Mouse (Mus musculus) limb, embryonic 15.5 days (tissue): ENCODE measurements around the gene Hibadh. TPM values are rescaled to one million over a fixed set of nuclear protein-coding genes. Genes with fewer than 3 reads are reported as not detected.

Experiments used
- ATAC-seq: fragments of 200-750 bp; cut with Nextera tagmentation; 2 replicates; pipeline ENCODE4 v1.8.0; 2017; ENCODE audit warnings: low read depth, moderate TSS enrichment; ENCODE audit not compliant: insufficient number of reproducible peaks, low FRiP score, low TSS enrichment
- H3K27ac ChIP-seq: fragments of 300-500 bp; sonication (generic); 2 replicates; pipeline ENCODE4 v1.5.1; 2015; ENCODE audit warnings: moderate library complexity, mild to moderate bottlenecking, inconsistent platforms
- H3K27me3 ChIP-seq: fragments of 300-500 bp; sonication (generic); 2 replicates; pipeline ENCODE4 v1.6.1; 2015; ENCODE audit warnings: inconsistent platforms
- H3K36me3 ChIP-seq: fragments of 300-500 bp; sonication (generic); 2 replicates; pipeline ENCODE4 v1.6.1; 2015; ENCODE audit warnings: inconsistent platforms
- H3K4me1 ChIP-seq: fragments of 300-500 bp; sonication (generic); 2 replicates; pipeline ENCODE4 v1.6.1; 2015; ENCODE audit warnings: inconsistent platforms
- H3K4me2 ChIP-seq: fragments of 300-500 bp; sonication (generic); 2 replicates; pipeline ENCODE4 v1.6.1; 2015; ENCODE audit warnings: mild to moderate bottlenecking, inconsistent platforms
- H3K4me3 ChIP-seq: fragments of 300-500 bp; sonication (generic); 2 replicates; pipeline ENCODE4 v1.5.1; 2015; ENCODE audit warnings: mild to moderate bottlenecking, inconsistent platforms
- H3K9ac ChIP-seq: fragments of 300-500 bp; sonication (generic); 2 replicates; pipeline ENCODE4 v1.6.1; 2015; ENCODE audit warnings: inconsistent platforms
- H3K9me3 ChIP-seq: fragments of 300-500 bp; sonication (generic); 2 replicates; pipeline ENCODE4 v1.6.1; 2016; ENCODE audit warnings: inconsistent platforms
- WGBS: fragments of 180-500 bp; shearing (Covaris S2); methylation state at CpG from one replicate; pipeline ENCODE4 v1.1.7; 2015; 5-methylcytosine and 5-hydroxymethylcytosine counted together
- polyA plus RNA-seq: library from polyadenylated mRNA; unstranded; fragments of >200 nt; fragmentation: Nextera tagmentation; extraction: Ambion mirVana; gene quantifications from 2 replicates; pipeline ENCODE4 v1.2.1, GENCODE M21; 2015

Hibadh gene
- polyA plus RNA-seq, 1 experiment from 2014 or later: 85.9 TPM

GRCm38 (mm10) chr6:52544376-52544775, 95.8 kb downstream of the Hibadh start:
- no peak for ATAC-seq
- Histone ChIP-seq H3K4me3 (no peak overlapping the region), H3K4me2 (no peak overlapping the region), H3K27me3 (peaks cover 4% of the 10 kb centered on the region; the same call in 1 of the 2 replicates), H3K9me3 (no peaks in the 10 kb centered on the region), H3K9ac (no peak overlapping the region), H3K36me3 (peaks cover 25% of the 10 kb centered on the region), H3K4me1 (peaks cover 7% of the 10 kb centered on the region; the same call in 1 of the 2 replicates), H3K27ac (no peak overlapping the region)
- 48% methylated on average over 4 of the region's 4 CpGs for WGBS

- no peak overlapping the region for H3K27ac ChIP-seq
- no peaks in the 10 kb centered on the region for H3K9me3 ChIP-seq
- H3K9ac ChIP-seq: no peak overlapping the region
- no peak overlapping the region for H3K4me3 ChIP-seq
- peaks cover 23% of the 10 kb centered on the region for H3K36me3 ChIP-seq
- H3K27me3 ChIP-seq: peaks cover 4% of the 10 kb centered on the region; the same call in 1 of the 2 replicates
- 54% methylated on average over 5 of the region's 5 CpGs for WGBS
- no peak overlapping the region for H3K4me2 ChIP-seq
- ATAC-seq: no peak
- peaks cover 7% of the 10 kb centered on the region; the same call in 1 of the 2 replicates for H3K4me1 ChIP-seq
These were observed 97.7 kb downstream of the Hibadh start for GRCm38 (mm10) chr6:52542464-52542863.

GRCm38 (mm10) chr6:52539911-52540310, 100.3 kb downstream of the Hibadh start:
- H3K4me3 ChIP-seq: no peak overlapping the region
- H3K9ac ChIP-seq: no peak overlapping the region
- peaks cover 4% of the 10 kb centered on the region; the same call in 1 of the 2 replicates for H3K27me3 ChIP-seq
- no peak overlapping the region for H3K4me2 ChIP-seq
- H3K36me3 ChIP-seq: peaks cover 6% of the 10 kb centered on the region; the same call in 1 of the 2 replicates
- 24% methylated on average over 2 of the region's 2 CpGs for WGBS
- H3K9me3 ChIP-seq: no peaks in the 10 kb centered on the region
- ATAC-seq: no peak
- no peak overlapping the region for H3K27ac ChIP-seq
- H3K4me1 ChIP-seq: peaks cover 7% of the 10 kb centered on the region; the same call in 1 of the 2 replicates

- Histone ChIP-seq H3K4me1 (0 out of 2 replicates have a peak, but pooled peaks cover 2% of the 10 kb centered on the region), H3K27ac (no peak overlapping the region), H3K9ac (no peak overlapping the region), H3K4me3 (no peak overlapping the region), H3K9me3 (no peaks in the 10 kb centered on the region), H3K36me3 (peaks cover 4% of the 10 kb centered on the region; the same call in 1 of the 2 replicates), H3K4me2 (no peak overlapping the region), H3K27me3 (no peaks in the 10 kb centered on the region)
- no peak for ATAC-seq
- 65% methylated on average over 11 of the region's 11 CpGs for WGBS
These were observed 105.0 kb downstream of the Hibadh start for GRCm38 (mm10) chr6:52535072-52535704.

- ATAC-seq: no peak
- Histone ChIP-seq H3K9ac (no peak overlapping the region), H3K4me1 (0 out of 2 replicates have a peak, but pooled peaks cover 2% of the 10 kb centered on the region), H3K27me3 (no peaks in the 10 kb centered on the region), H3K36me3 (peaks cover under 1% of the 10 kb centered on the region; the same call in 1 of the 2 replicates), H3K9me3 (no peaks in the 10 kb centered on the region), H3K4me3 (no peak overlapping the region), H3K27ac (no peak overlapping the region), H3K4me2 (no peak overlapping the region)
- 66% methylated on average over 8 of the region's 8 CpGs for WGBS
These were observed 108.1 kb downstream of the Hibadh start for GRCm38 (mm10) chr6:52532144-52532492.

GRCm38 (mm10) chr6:52531366-52532143, 108.6 kb downstream of the Hibadh start:
- Histone ChIP-seq H3K27ac (no peak overlapping the region), H3K4me2 (no peak overlapping the region), H3K9me3 (no peaks in the 10 kb centered on the region), H3K27me3 (no peaks in the 10 kb centered on the region), H3K4me3 (no peak overlapping the region), H3K36me3 (no peaks in the 10 kb centered on the region; the same call in 1 of the 2 replicates), H3K4me1 (0 out of 2 replicates have a peak, but pooled peaks cover 2% of the 10 kb centered on the region), H3K9ac (no peak overlapping the region)
- no peak for ATAC-seq
- WGBS: 62% methylated on average over 19 of the region's 19 CpGs

- no peak overlapping the region for H3K9ac ChIP-seq
- H3K27ac ChIP-seq: no peak overlapping the region
- ATAC-seq: no peak
- WGBS: 86% methylated on average over 10 of the region's 10 CpGs
- no peak overlapping the region for H3K4me3 ChIP-seq
- H3K4me1 ChIP-seq: 0 out of 2 replicates have a peak, but pooled peaks cover 2% of the 10 kb centered on the region
- no peaks in the 10 kb centered on the region for H3K36me3 ChIP-seq
- H3K9me3 ChIP-seq: no peaks in the 10 kb centered on the region
- no peaks in the 10 kb centered on the region for H3K27me3 ChIP-seq
- no peak overlapping the region for H3K4me2 ChIP-seq
These were observed 109.3 kb downstream of the Hibadh start for GRCm38 (mm10) chr6:52530861-52531260.

GRCm38 (mm10) chr6:52524226-52524625, 116.0 kb downstream of the Hibadh start:
- H3K27ac ChIP-seq: no peak overlapping the region
- 40% methylated on average over 2 of the region's 2 CpGs for WGBS
- H3K4me3 ChIP-seq: no peak overlapping the region
- no peak overlapping the region for H3K4me2 ChIP-seq
- peaks cover 8% of the 10 kb centered on the region; the same call in 1 of the 2 replicates for H3K27me3 ChIP-seq
- H3K36me3 ChIP-seq: no peaks in the 10 kb centered on the region
- no peaks in the 10 kb centered on the region for H3K9me3 ChIP-seq
- no peaks in the 10 kb centered on the region for H3K4me1 ChIP-seq
- H3K9ac ChIP-seq: no peak overlapping the region
- ATAC-seq: no peak

GRCm38 (mm10) chr6:52518704-52519103, 121.5 kb downstream of the Hibadh start:
- Histone ChIP-seq H3K9ac (no peak overlapping the region), H3K27me3 (peaks cover 14% of the 10 kb centered on the region), H3K36me3 (no peaks in the 10 kb centered on the region), H3K4me1 (no peaks in the 10 kb centered on the region), H3K4me2 (no peak overlapping the region), H3K9me3 (no peaks in the 10 kb centered on the region), H3K4me3 (no peak overlapping the region), H3K27ac (no peak overlapping the region)
- ATAC-seq: no peak
- WGBS: 43% methylated on average over 10 of the region's 10 CpGs

- Histone ChIP-seq H3K4me2 (no peak overlapping the region), H3K36me3 (no peaks in the 10 kb centered on the region), H3K27ac (no peak overlapping the region), H3K4me3 (no peak overlapping the region), H3K27me3 (peaks cover 13% of the 10 kb centered on the region), H3K9me3 (no peaks in the 10 kb centered on the region), H3K4me1 (no peaks in the 10 kb centered on the region), H3K9ac (no peak overlapping the region)
- WGBS: 51% methylated on average over 5 of the region's 5 CpGs
- ATAC-seq: no peak
These were observed 122.9 kb downstream of the Hibadh start for GRCm38 (mm10) chr6:52517272-52517671.

GRCm38 (mm10) chr6:52513876-52514405, 126.2 kb downstream of the Hibadh start:
- ATAC-seq: no peak
- no peaks in the 10 kb centered on the region for H3K36me3 ChIP-seq
- H3K9ac ChIP-seq: no peak overlapping the region
- no peak overlapping the region for H3K27ac ChIP-seq
- WGBS: 14% methylated on average over 4 of the region's 4 CpGs
- H3K4me2 ChIP-seq: no peak overlapping the region
- H3K4me3 ChIP-seq: no peak overlapping the region
- H3K4me1 ChIP-seq: no peaks in the 10 kb centered on the region
- H3K9me3 ChIP-seq: no peaks in the 10 kb centered on the region
- peaks cover 9% of the 10 kb centered on the region for H3K27me3 ChIP-seq

GRCm38 (mm10) chr6:52508789-52509188, 131.4 kb downstream of the Hibadh start:
- no peak for ATAC-seq
- 68% methylated on average over 3 of the region's 3 CpGs for WGBS
- Histone ChIP-seq H3K9me3 (no peaks in the 10 kb centered on the region), H3K4me1 (peaks cover 5% of the 10 kb centered on the region; the same call in 1 of the 2 replicates), H3K4me2 (no peak overlapping the region), H3K36me3 (no peaks in the 10 kb centered on the region), H3K27ac (no peak overlapping the region), H3K9ac (no peak overlapping the region), H3K27me3 (peaks cover 7% of the 10 kb centered on the region; the same call in 1 of the 2 replicates), H3K4me3 (no peak overlapping the region)
